Mouse (Mus musculus) midbrain, embryonic 14.5 days (tissue): ENCODE measurements around the gene Bcar3. TPM values are rescaled to one million over a fixed set of nuclear protein-coding genes. Genes with fewer than 3 reads are reported as not detected.

ENCODE experiments used
- ATAC-seq: fragments of 200-750 bp; cut with Nextera tagmentation; 2 replicates; pipeline ENCODE4 v1.8.0; 2017; ENCODE audit warnings: moderate number of reproducible peaks, moderate library complexity; ENCODE audit not compliant: low FRiP score, low TSS enrichment
- DNase-seq: peaks from one replicate; pipeline ENCODE4 v3.0.0-alpha.2; 2015
- H3K27ac ChIP-seq: fragments of 300-500 bp; sonication (generic); replicated peaks from 2 replicates; pipeline ENCODE4 v1.5.1; 2014; ENCODE audit warnings: mild to moderate bottlenecking, low read depth, low read length, moderate library complexity
- H3K27me3 ChIP-seq: fragments of 300-500 bp; sonication (generic); 2 replicates; pipeline ENCODE4 v1.6.1; 2014; ENCODE audit warnings: low read length, control low read depth, mixed read lengths; ENCODE audit not compliant: control insufficient read depth, insufficient read depth
- H3K36me3 ChIP-seq: fragments of 300-500 bp; sonication (generic); 2 replicates; pipeline ENCODE4 v1.6.1; 2014; ENCODE audit warnings: low read length, control low read depth; ENCODE audit not compliant: control insufficient read depth, insufficient read depth
- H3K4me1 ChIP-seq: fragments of 300-500 bp; sonication (generic); 2 replicates; pipeline ENCODE4 v1.6.1; 2014; ENCODE audit warnings: mild to moderate bottlenecking, antibody characterized with exemption, low read length, control low read depth; ENCODE audit not compliant: control insufficient read depth, insufficient read depth
- H3K4me2 ChIP-seq: fragments of 300-500 bp; sonication (generic); 2 replicates; pipeline ENCODE4 v1.6.1; 2014; ENCODE audit warnings: mild to moderate bottlenecking, low read length, moderate library complexity
- H3K4me3 ChIP-seq: fragments of 300-500 bp; sonication (generic); replicated peaks from 2 replicates; pipeline ENCODE4 v1.5.1; 2014; ENCODE audit warnings: low read depth, low read length
- H3K9ac ChIP-seq: fragments of 300-500 bp; sonication (generic); replicated peaks from 2 replicates; pipeline ENCODE4 v1.6.1; 2014; ENCODE audit warnings: mild to moderate bottlenecking, low read length, moderate library complexity
- H3K9me3 ChIP-seq: fragments of 300-500 bp; sonication (generic); 2 replicates; pipeline ENCODE4 v1.6.1; 2016; ENCODE audit warnings: low read length, control low read depth, mixed read lengths; ENCODE audit not compliant: control insufficient read depth
- WGBS: fragments of 180-500 bp; shearing (Covaris S2); extraction: QIAGEN DNeasy Blood & Tissue Kit; methylation state at CpG from one replicate; pipeline ENCODE4 v1.1.7; 2014; 5-methylcytosine and 5-hydroxymethylcytosine counted together
- polyA plus RNA-seq: library from polyadenylated mRNA; unstranded; fragments of >200 nt; fragmentation: Nextera tagmentation; extraction: Ambion mirVana; gene quantifications from 2 replicates; pipeline ENCODE4 v1.2.1, GENCODE M21; 2014

Bcar3 gene
- polyA plus RNA-seq, 1 experiment from 2014 or later: 6.4 TPM

GRCm38 (mm10) chr3:122483066-122483782, 189.3 kb downstream of the Bcar3 start:
- H3K27me3 ChIP-seq: no peaks in the 10 kb centered on the region
- H3K4me1 ChIP-seq: peaks cover 35% of the 10 kb centered on the region
- no peak overlapping the region for H3K27ac ChIP-seq
- no peak overlapping the region for H3K4me3 ChIP-seq
- DNase-seq (peak; percentile 60), ATAC-seq (0 out of 2 replicates have a peak, but pooled peaks have one; percentile 21)
- 21% methylated on average over 14 of the region's 14 CpGs for WGBS
- H3K9ac ChIP-seq: no peak overlapping the region; the same call in 1 of the 2 replicates
- peak overlapping the region; percentile 13 for H3K4me2 ChIP-seq
- no peaks in the 10 kb centered on the region for H3K36me3 ChIP-seq
- H3K9me3 ChIP-seq: no peaks in the 10 kb centered on the region

GRCm38 (mm10) chr3:122483783-122484130, 189.8 kb downstream of the Bcar3 start:
- ATAC-seq: no peak
- Histone ChIP-seq H3K9me3 (no peaks in the 10 kb centered on the region), H3K27ac (0 out of 2 replicates have a peak overlapping the region, but pooled peaks have one; percentile 32), H3K36me3 (no peaks in the 10 kb centered on the region), H3K9ac (no peak overlapping the region; the same call in 1 of the 2 replicates), H3K4me3 (no peak overlapping the region), H3K27me3 (no peaks in the 10 kb centered on the region), H3K4me2 (peak overlapping the region; percentile 13), H3K4me1 (peaks cover 35% of the 10 kb centered on the region)
- WGBS: 25% methylated on average over 5 of the region's 5 CpGs
- no peak for DNase-seq

- no peak overlapping the region for H3K4me3 ChIP-seq
- peaks cover 34% of the 10 kb centered on the region for H3K4me1 ChIP-seq
- H3K4me2 ChIP-seq: no peak overlapping the region
- no peak overlapping the region for H3K27ac ChIP-seq
- no peak for ATAC-seq
- no peak for DNase-seq
- no peak overlapping the region for H3K9ac ChIP-seq
- no peaks in the 10 kb centered on the region for H3K9me3 ChIP-seq
- no peaks in the 10 kb centered on the region for H3K27me3 ChIP-seq
- 37% methylated on average over 3 of the region's 3 CpGs for WGBS
- no peaks in the 10 kb centered on the region for H3K36me3 ChIP-seq
Observed at GRCm38 (mm10) chr3:122484301-122484700, 190.4 kb downstream of the Bcar3 start.

- Histone ChIP-seq H3K4me2 (no peak overlapping the region), H3K4me3 (no peak overlapping the region), H3K9ac (no peak overlapping the region), H3K4me1 (peaks cover 25% of the 10 kb centered on the region), H3K36me3 (no peaks in the 10 kb centered on the region), H3K9me3 (no peaks in the 10 kb centered on the region), H3K27ac (no peak overlapping the region), H3K27me3 (no peaks in the 10 kb centered on the region)
- no peak for DNase-seq
- 88% methylated on average over 4 of the region's 4 CpGs for WGBS
- no peak for ATAC-seq
Observed at GRCm38 (mm10) chr3:122485699-122486098, 191.8 kb downstream of the Bcar3 start.

GRCm38 (mm10) chr3:122486193-122486592, 192.3 kb downstream of the Bcar3 start:
- Histone ChIP-seq H3K36me3 (no peaks in the 10 kb centered on the region), H3K27ac (no peak overlapping the region), H3K27me3 (no peaks in the 10 kb centered on the region), H3K4me2 (no peak overlapping the region), H3K9ac (no peak overlapping the region), H3K9me3 (no peaks in the 10 kb centered on the region), H3K4me3 (no peak overlapping the region), H3K4me1 (peaks cover 20% of the 10 kb centered on the region)
- ATAC-seq: no peak
- 91% methylated on average over 4 of the region's 4 CpGs for WGBS
- DNase-seq: no peak

- Histone ChIP-seq H3K4me2 (no peak overlapping the region), H3K27me3 (no peaks in the 10 kb centered on the region), H3K9ac (no peak overlapping the region), H3K4me3 (no peak overlapping the region), H3K9me3 (no peaks in the 10 kb centered on the region), H3K36me3 (no peaks in the 10 kb centered on the region), H3K27ac (no peak overlapping the region), H3K4me1 (peaks cover 15% of the 10 kb centered on the region)
- no peak for DNase-seq
- 45% methylated on average over 1 of the region's 1 CpGs for WGBS
- ATAC-seq: no peak
Observed at GRCm38 (mm10) chr3:122488051-122488754, 194.3 kb downstream of the Bcar3 start.

- no peak overlapping the region for H3K27ac ChIP-seq
- WGBS: 83% methylated on average over 6 of the region's 6 CpGs
- H3K36me3 ChIP-seq: no peaks in the 10 kb centered on the region
- H3K4me1 ChIP-seq: peaks cover 17% of the 10 kb centered on the region
- no peak overlapping the region for H3K9ac ChIP-seq
- ATAC-seq (no peak), DNase-seq (no peak)
- H3K27me3 ChIP-seq: no peaks in the 10 kb centered on the region
- H3K4me2 ChIP-seq: no peak overlapping the region
- H3K4me3 ChIP-seq: no peak overlapping the region
- no peaks in the 10 kb centered on the region for H3K9me3 ChIP-seq
Observed at GRCm38 (mm10) chr3:122490574-122490973, 196.6 kb downstream of the Bcar3 start.

- Histone ChIP-seq H3K27ac (peak overlapping the region; percentile 6; the same call in 1 of the 2 replicates), H3K4me1 (peaks cover 17% of the 10 kb centered on the region)
- 67% methylated on average over 3 of the region's 3 CpGs for WGBS
Observed at GRCm38 (mm10) chr3:122492006-122492405, 198.1 kb downstream of the Bcar3 start.

More at GRCm38 (mm10) chr3:122492006-122492405, 198.1 kb downstream of the Bcar3 start:
- no peak for DNase-seq
- no peaks in the 10 kb centered on the region for H3K27me3 ChIP-seq
- H3K9me3 ChIP-seq: no peaks in the 10 kb centered on the region
- no peak for ATAC-seq
- no peak overlapping the region for H3K4me2 ChIP-seq
- H3K4me3 ChIP-seq: no peak overlapping the region
- H3K36me3 ChIP-seq: no peaks in the 10 kb centered on the region
- H3K9ac ChIP-seq: no peak overlapping the region
